Mouse (Mus musculus) midbrain, embryonic 12.5 days (tissue): Measurements from ENCODE around the gene Slc8b1. TPM values are rescaled to one million over a fixed set of nuclear protein-coding genes. Genes with fewer than 3 reads are reported as not detected.

ENCODE experiments used
- ATAC-seq: fragments of 200-750 bp; cut with Nextera tagmentation; 2 replicates; pipeline ENCODE4 v1.8.0; 2017; ENCODE audit warnings: low read depth, moderate TSS enrichment, moderate library complexity; ENCODE audit not compliant: low FRiP score
- H3K27ac ChIP-seq: fragments of 300-500 bp; sonication (generic); replicated peaks from 2 replicates; pipeline ENCODE4 v1.5.1; 2016; ENCODE audit warnings: mild to moderate bottlenecking
- H3K27me3 ChIP-seq: fragments of 300-500 bp; sonication (generic); 2 replicates; pipeline ENCODE4 v1.6.1; 2016; ENCODE audit warnings: mild to moderate bottlenecking
- H3K36me3 ChIP-seq: fragments of 300-500 bp; sonication (generic); 2 replicates; pipeline ENCODE4 v1.6.1; 2016
- H3K4me1 ChIP-seq: fragments of 300-500 bp; sonication (generic); 2 replicates; pipeline ENCODE4 v1.6.1; 2016
- H3K4me2 ChIP-seq: fragments of 300-500 bp; sonication (generic); replicated peaks from 2 replicates; pipeline ENCODE4 v1.6.1; 2016; ENCODE audit warnings: mild to moderate bottlenecking, moderate library complexity
- H3K4me3 ChIP-seq: fragments of 300-500 bp; sonication (generic); 2 replicates; pipeline ENCODE4 v1.5.1; 2016; ENCODE audit warnings: mild to moderate bottlenecking
- H3K9ac ChIP-seq: fragments of 300-500 bp; sonication (generic); replicated peaks from 2 replicates; pipeline ENCODE4 v1.6.1; 2016; ENCODE audit warnings: mild to moderate bottlenecking, moderate library complexity
- H3K9me3 ChIP-seq: fragments of 300-500 bp; sonication (generic); 2 replicates; pipeline ENCODE4 v1.6.1; 2016; ENCODE audit warnings: mild to moderate bottlenecking
- WGBS: fragments of 180-500 bp; shearing (Covaris S2); methylation state at CpG from one replicate; pipeline ENCODE4 v1.1.7; 2016; 5-methylcytosine and 5-hydroxymethylcytosine counted together
- polyA plus RNA-seq: library from polyadenylated mRNA; unstranded; fragments of >200 nt; fragmentation: Nextera tagmentation; extraction: Ambion mirVana; gene quantifications from 2 replicates; pipeline ENCODE4 v1.2.1, GENCODE M21; 2016

The Slc8b1 gene
- polyA plus RNA-seq, 1 experiment from 2014 or later, result 3.1 TPM

DNA sequence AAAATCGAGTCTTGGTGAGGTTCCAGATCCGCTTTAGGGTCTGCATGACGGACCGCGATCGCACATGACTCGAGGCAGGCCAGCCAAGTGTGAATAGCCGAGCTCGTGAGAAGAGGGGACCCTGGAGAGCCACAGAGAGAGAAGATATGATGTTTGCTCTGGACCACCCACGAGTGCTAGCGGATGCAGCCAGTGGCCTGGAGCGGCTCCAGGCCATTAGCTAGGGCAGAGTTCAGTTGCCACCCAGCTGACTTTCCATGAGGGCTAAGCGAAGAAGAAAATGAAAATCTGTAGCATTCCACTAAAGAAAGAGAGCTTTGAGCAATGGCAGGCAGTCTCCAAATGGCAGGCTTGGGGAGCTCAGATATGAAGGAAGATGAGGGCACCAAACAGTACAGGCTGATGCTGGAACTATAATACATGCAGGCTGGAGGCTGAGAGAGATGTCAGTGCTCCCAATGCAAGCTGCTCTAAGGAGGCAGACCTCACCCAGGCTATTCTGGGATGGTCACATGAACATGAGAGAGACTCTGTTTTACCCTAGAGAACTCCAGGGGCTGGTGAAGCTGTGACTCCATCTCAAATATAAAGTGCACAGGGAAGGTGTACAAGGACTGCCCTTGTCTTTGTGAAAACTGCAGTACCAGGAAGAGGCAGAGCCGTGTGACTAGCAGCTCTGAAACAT is 60.2 kb downstream of the Slc8b1 start:
- Histone ChIP-seq H3K4me1 (peaks cover 40% of the 10 kb centered on the region), H3K9ac (no peak overlapping the region), H3K36me3 (no peaks in the 10 kb centered on the region), H3K4me3 (no peak overlapping the region), H3K4me2 (no peak overlapping the region), H3K27ac (no peak overlapping the region), H3K27me3 (no peaks in the 10 kb centered on the region), H3K9me3 (no peaks in the 10 kb centered on the region)
- ATAC-seq, result no peak
- WGBS, result 58% methylated on average over 14 of the region's 14 CpGs

DNA sequence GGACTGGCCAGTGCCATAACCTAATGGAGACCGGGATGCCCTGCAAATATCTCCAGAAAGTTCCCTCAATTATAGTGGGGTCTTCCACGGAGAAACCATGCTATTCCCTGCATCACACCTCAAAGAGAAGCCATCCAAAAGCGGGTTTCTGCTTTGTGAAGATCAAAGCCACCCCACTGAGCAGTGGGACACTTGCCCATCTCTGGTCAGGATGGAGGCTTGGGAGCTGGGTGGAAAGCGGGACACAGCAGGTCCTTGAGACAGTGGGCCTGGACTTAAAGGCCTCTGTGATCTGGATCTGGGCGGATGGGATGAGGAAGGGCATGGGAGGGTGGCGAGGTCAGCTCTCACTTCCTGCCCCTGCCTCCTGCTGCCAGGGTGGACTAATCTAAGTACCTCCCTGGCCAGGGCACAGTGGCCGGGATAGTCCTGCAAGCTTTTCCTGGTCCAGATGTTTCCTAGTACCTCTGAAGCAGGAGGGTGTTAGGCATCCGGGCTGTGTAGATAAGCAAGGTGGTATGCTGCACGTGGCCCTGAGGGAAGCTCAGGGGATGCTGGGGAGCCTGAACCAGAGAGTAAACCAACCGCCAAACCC is 63.6 kb downstream of the Slc8b1 start:
- H3K27ac ChIP-seq, result no peak overlapping the region
- H3K9ac ChIP-seq, result no peak overlapping the region

DNA sequence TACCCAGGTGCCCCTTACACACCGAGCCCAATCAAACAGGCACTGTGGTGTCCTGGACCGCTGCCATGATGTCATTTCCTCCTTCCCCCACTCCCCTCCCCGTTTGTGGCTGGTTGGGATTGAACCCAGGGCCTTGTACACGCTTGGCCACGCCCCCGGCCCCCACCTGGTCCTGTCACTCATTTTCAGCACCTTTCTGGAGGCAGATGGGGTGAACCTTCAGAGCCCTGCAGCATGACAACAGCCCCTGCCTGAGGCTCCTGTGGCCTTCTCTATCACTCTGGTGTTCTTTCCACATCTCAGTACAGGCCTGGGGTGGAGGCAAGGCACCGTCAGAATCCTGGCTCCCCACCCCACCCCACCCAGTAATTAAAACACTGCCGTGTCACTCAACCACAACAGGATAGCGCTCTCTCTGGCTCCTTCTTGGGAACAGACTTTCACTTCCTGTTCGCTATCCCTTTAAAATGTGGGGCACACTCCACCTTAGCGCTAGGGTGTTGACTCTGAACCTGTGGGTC is 65.9 kb downstream of the Slc8b1 start:
- Histone ChIP-seq H3K4me3 (no peak overlapping the region), H3K4me2 (no peak overlapping the region), H3K27me3 (no peaks in the 10 kb centered on the region), H3K27ac (no peak overlapping the region), H3K36me3 (no peaks in the 10 kb centered on the region), H3K4me1 (peaks cover 16% of the 10 kb centered on the region), H3K9ac (no peak overlapping the region), H3K9me3 (no peaks in the 10 kb centered on the region)
- 85% methylated on average over 11 of the region's 11 CpGs for WGBS
- no peak for ATAC-seq

More for the DNA sequence above, 63.6 kb downstream of the Slc8b1 start:
- H3K4me3 ChIP-seq, result no peak overlapping the region
- WGBS, result 78% methylated on average over 10 of the region's 10 CpGs
- H3K9me3 ChIP-seq, result no peaks in the 10 kb centered on the region
- no peak for ATAC-seq
- H3K36me3 ChIP-seq, result no peaks in the 10 kb centered on the region
- H3K4me1 ChIP-seq, result peaks cover 22% of the 10 kb centered on the region
- H3K27me3 ChIP-seq, result no peaks in the 10 kb centered on the region
- H3K4me2 ChIP-seq, result no peak overlapping the region

DNA sequence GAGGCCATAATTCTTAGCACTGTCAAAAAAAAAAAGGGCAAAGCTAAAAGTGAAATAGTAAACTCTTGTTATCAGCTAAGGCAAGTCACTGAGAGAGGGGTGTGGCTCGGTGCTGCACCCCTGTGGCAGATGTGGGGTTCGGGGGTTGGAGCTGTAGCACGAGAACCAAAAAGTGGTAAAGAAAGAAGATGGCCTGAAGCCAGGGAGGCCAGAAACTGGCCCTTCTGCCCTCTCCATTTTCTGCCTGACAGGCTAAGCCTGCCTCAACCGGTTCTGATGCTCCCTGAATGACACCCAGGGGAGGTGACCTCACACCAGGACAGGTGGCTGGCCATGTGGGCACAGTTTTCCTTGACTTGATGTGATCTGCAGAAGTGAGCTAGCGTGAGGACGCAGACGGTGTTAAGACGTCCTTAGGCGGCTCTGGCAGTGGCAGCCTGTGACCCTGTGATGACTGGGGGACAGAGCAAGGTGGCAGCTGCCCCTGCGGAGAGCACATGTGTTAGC is 67.0 kb downstream of the Slc8b1 start:
- WGBS, result 61% methylated on average over 10 of the region's 10 CpGs
- no peak overlapping the region for H3K4me2 ChIP-seq
- H3K27ac ChIP-seq, result no peak overlapping the region
- H3K9ac ChIP-seq, result no peak overlapping the region
- H3K4me1 ChIP-seq, result peaks cover 16% of the 10 kb centered on the region
- no peak for ATAC-seq
- H3K4me3 ChIP-seq, result no peak overlapping the region
- peaks cover 3% of the 10 kb centered on the region for H3K36me3 ChIP-seq
- no peaks in the 10 kb centered on the region for H3K27me3 ChIP-seq
- H3K9me3 ChIP-seq, result no peaks in the 10 kb centered on the region

DNA sequence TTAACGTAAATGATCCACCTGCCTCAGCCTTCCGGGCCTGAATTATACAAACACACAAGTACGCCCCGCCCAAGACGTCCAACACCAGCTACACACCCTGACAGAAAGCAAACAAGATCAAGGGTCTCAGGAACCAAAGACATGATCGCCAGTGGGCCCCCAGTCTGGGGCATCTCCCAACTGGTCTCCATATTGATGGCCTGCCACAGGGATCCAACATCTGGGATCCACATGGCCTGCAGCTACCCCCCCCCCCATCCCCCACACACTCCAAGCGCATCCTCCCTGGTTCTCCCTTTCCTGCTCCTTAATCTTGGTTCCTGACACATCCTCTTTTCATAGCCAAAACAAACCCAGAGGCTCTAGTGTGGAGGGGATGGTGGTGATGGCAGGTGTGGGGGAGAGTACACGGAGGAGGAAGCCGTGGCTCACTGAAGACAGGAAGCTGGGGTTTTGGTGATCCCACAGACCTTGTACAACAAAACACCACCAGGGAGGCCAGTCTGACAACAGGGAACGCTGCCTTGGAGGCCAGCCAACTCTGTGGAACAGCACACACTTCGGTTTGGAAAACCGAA is 67.6 kb downstream of the Slc8b1 start:
- Histone ChIP-seq H3K4me1 (peaks cover 16% of the 10 kb centered on the region), H3K27me3 (no peaks in the 10 kb centered on the region), H3K36me3 (peaks cover 9% of the 10 kb centered on the region), H3K4me2 (no peak overlapping the region), H3K27ac (no peak overlapping the region), H3K9ac (no peak overlapping the region), H3K9me3 (no peaks in the 10 kb centered on the region), H3K4me3 (no peak overlapping the region)
- 65% methylated on average over 12 of the region's 12 CpGs for WGBS
- ATAC-seq, result no peak

DNA sequence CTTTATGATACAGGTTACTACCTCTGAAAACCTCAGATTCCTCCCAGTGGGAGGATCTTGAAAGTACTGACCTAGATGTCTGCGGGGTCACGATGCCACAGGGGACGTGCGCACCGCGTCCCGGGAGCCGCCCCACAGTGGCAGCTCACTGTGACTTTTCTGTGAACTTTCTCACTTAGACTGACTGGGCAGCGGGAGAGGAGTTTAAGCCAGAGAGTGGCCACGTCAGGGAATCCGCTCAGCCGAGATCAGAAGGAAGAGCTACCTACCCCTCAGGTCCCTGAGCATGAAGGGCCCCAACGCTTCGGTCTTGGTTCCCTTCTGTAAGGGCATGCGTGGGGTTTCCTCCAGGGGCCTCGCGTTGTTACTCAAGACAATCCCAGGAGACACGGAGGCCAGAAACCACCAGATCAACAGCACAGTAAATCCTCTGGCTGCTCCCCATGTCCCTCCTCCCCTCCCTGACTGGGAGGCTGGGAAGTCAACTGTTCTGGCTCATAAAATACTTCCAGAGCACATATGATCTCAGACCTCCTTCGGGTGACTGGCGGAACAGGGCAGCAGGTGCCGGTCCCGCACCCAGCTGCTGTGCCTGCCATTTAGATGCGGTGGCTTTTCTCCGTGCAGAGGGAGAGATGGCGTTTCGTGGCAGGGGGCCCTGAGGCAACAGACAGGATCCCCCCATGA is 68.4 kb downstream of the Slc8b1 start:
- Histone ChIP-seq H3K9ac (no peak overlapping the region), H3K27me3 (no peaks in the 10 kb centered on the region), H3K4me3 (no peak overlapping the region), H3K9me3 (no peaks in the 10 kb centered on the region), H3K4me1 (peaks cover 16% of the 10 kb centered on the region), H3K36me3 (peaks cover 14% of the 10 kb centered on the region), H3K4me2 (no peak overlapping the region), H3K27ac (peak overlapping the region; percentile 35; the same call in 1 of the 2 replicates)
- 74% methylated on average over 26 of the region's 26 CpGs for WGBS
- ATAC-seq, result no peak

DNA sequence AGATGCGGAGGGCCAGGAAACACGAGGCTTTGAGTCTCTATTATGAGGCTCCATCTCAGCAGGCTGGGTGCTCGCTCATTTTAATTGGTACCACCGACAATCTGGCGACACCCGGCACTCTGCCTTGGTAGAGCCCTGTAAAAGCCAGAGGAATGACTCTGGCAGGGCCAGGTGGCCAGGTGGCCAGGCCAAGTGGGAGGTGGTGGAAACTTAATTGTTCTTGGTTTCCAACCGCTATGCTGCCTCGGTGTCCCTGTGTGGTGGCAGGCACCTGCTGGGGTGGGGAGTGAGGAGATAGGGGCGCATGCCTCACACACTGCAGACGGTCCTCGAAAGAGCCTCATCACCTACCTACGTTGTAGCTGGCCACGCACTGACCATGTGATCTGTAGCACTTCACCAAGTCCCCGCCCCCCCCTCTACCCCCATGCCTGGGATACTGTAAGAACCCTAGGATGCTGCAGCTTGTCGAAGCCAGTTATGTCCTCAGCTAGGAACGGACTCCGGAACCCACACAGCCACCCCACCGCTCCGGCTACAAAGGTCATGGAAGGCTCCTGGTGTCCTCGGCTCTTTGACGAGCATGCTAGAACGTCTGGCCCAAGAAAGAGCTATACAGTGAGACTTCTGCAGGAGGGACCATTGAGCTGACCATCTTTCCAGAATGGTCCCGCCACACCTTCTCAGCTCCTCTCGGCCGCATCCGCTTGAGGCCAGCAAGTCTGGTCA is 69.1 kb downstream of the Slc8b1 start:
- Histone ChIP-seq H3K27me3 (no peaks in the 10 kb centered on the region), H3K36me3 (peaks cover 14% of the 10 kb centered on the region), H3K9me3 (no peaks in the 10 kb centered on the region), H3K4me3 (no peak overlapping the region), H3K27ac (peak overlapping the region; percentile 35; the same call in 1 of the 2 replicates), H3K4me2 (no peak overlapping the region), H3K4me1 (peaks cover 16% of the 10 kb centered on the region), H3K9ac (no peak overlapping the region)
- WGBS, result 89% methylated on average over 26 of the region's 26 CpGs
- ATAC-seq, result no peak

DNA sequence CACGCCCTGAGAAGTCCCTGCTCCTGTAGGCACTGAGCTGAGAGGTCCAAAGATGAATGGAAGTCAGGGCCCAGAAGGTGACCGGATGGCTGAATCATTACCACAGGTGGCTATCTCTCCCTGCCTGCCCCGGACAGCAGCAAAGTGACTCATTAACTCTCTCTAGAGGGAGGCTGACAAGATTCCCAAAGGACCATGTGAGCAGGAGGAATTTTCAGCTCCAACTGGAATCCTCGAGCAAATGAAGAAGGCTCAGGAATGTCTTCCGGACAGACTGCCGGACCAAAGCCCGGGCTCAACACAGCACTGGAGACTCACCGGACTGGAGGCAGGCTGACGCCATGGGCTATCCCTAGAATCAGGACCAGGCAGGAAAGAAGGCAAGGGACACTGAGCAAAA is 71.0 kb downstream of the Slc8b1 start:
- no peak for ATAC-seq
- no peak overlapping the region for H3K9ac ChIP-seq
- peaks cover 24% of the 10 kb centered on the region for H3K4me1 ChIP-seq
- WGBS, result 90% methylated on average over 9 of the region's 9 CpGs
- no peak overlapping the region for H3K27ac ChIP-seq
- H3K9me3 ChIP-seq, result no peaks in the 10 kb centered on the region
- peaks cover 14% of the 10 kb centered on the region for H3K36me3 ChIP-seq
- H3K4me3 ChIP-seq, result no peak overlapping the region
- H3K27me3 ChIP-seq, result peaks cover 7% of the 10 kb centered on the region; the same call in 1 of the 2 replicates
- no peak overlapping the region for H3K4me2 ChIP-seq

DNA sequence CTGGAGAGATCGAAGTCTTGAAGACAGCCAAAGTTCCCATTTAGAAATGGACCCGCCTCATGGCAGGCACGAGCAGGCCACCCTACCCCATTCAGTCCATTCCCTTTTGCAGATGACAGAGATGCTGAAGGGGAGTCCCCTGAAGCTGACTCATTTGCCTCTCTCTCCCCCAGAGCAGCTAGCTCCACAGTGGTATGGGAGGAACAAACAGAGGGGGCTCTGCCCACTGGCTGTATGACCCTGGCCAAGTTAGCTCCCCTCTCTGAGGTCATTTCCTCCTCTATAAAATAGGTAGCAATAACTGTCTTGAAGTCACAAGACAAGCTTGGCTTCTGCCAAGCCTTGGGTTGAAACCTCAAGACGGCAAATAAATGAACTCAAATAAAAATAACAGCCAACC is 72.5 kb downstream of the Slc8b1 start:
- H3K4me1 ChIP-seq, result peaks cover 36% of the 10 kb centered on the region
- H3K9me3 ChIP-seq, result no peaks in the 10 kb centered on the region
- H3K27me3 ChIP-seq, result peaks cover 16% of the 10 kb centered on the region; the same call in 1 of the 2 replicates
- H3K9ac ChIP-seq, result no peak overlapping the region
- no peak overlapping the region for H3K4me2 ChIP-seq
- no peak for ATAC-seq
- 96% methylated on average over 4 of the region's 4 CpGs for WGBS
- peaks cover 14% of the 10 kb centered on the region for H3K36me3 ChIP-seq
- no peak overlapping the region for H3K4me3 ChIP-seq
- H3K27ac ChIP-seq, result no peak overlapping the region
